Mouse (Mus musculus) embryonic facial prominence, embryonic 14.5 days (tissue): Measurements from ENCODE around the gene Stk32b. TPM values are rescaled to one million over a fixed set of nuclear protein-coding genes. Genes with fewer than 3 reads are reported as not detected.
A peak's percentile ranks its signal among the peaks of the same experiment; 100 is the strongest.

Experiments
- ATAC-seq: fragments of 200-750 bp; cut with Nextera tagmentation; 2 replicates; pipeline ENCODE4 v1.8.0; 2017; ENCODE audit warnings: low read depth, moderate number of reproducible peaks, moderate TSS enrichment
- DNase-seq: peaks from one replicate; pipeline ENCODE4 v3.0.0-alpha.2; 2015; ENCODE audit warnings: low spot score
- H3K27ac ChIP-seq: fragments of 300-500 bp; sonication (generic); replicated peaks from 2 replicates; pipeline ENCODE4 v1.5.1; 2014; ENCODE audit warnings: low read depth, mild to moderate bottlenecking, low read length, moderate library complexity
- H3K27me3 ChIP-seq: fragments of 300-500 bp; sonication (generic); replicated peaks from 2 replicates; pipeline ENCODE4 v1.6.1; 2014; ENCODE audit warnings: low read length; ENCODE audit not compliant: control insufficient read depth, insufficient read depth
- H3K36me3 ChIP-seq: fragments of 300-500 bp; sonication (generic); 2 replicates; pipeline ENCODE4 v1.6.1; 2014; ENCODE audit warnings: low read length, mixed read lengths; ENCODE audit not compliant: control insufficient read depth, insufficient read depth
- H3K4me1 ChIP-seq: fragments of 300-500 bp; sonication (generic); 2 replicates; pipeline ENCODE4 v1.6.1; 2014; ENCODE audit warnings: antibody characterized with exemption, low read length; ENCODE audit not compliant: control insufficient read depth, insufficient read depth
- H3K4me2 ChIP-seq: fragments of 300-500 bp; sonication (generic); 2 replicates; pipeline ENCODE4 v1.6.1; 2014; ENCODE audit warnings: low read depth, mild to moderate bottlenecking, low read length, moderate library complexity, mixed read lengths
- H3K4me3 ChIP-seq: fragments of 300-500 bp; sonication (generic); 2 replicates; pipeline ENCODE4 v1.5.1; 2014; ENCODE audit warnings: low read depth, mild to moderate bottlenecking, low read length
- H3K9ac ChIP-seq: fragments of 300-500 bp; sonication (generic); 2 replicates; pipeline ENCODE4 v1.6.1; 2014; ENCODE audit warnings: low read depth, mild to moderate bottlenecking, low read length, moderate library complexity, mixed read lengths
- H3K9me3 ChIP-seq: fragments of 300-500 bp; sonication (generic); 2 replicates; pipeline ENCODE4 v1.6.1; 2016; ENCODE audit warnings: low read length; ENCODE audit not compliant: control insufficient read depth
- WGBS: fragments of 180-500 bp; shearing (Covaris S2); extraction: QIAGEN DNeasy Blood & Tissue Kit; methylation state at CpG from one replicate; pipeline ENCODE4 v1.1.7; 2014; 5-methylcytosine and 5-hydroxymethylcytosine counted together
- polyA plus RNA-seq: library from polyadenylated mRNA; unstranded; fragments of >200 nt; fragmentation: Nextera tagmentation; extraction: Ambion mirVana; gene quantifications from 2 replicates; pipeline ENCODE4 v1.2.1, GENCODE M21; 2014

Gene Stk32b
- polyA plus RNA-seq, 1 experiment from 2014 or later = 5.1 TPM

DNA sequence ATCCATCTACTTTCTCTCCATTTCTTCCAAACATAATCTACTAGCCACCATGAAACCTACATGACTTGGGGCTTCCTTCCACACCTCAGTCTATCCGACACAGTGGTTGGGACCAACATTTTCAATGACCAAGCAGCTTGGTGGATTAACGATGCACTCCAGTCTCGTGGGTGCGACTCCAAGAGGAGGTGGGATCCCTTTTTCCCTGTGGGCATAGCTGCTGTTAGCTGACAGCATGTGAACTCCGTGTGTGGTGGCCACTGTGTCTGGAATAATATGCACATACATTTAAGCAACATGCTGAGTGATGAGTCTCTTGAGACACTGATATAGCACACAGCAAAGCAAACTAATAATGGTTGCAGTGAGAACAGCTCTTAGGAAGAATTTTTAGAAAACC is 124.6 kb downstream of the Stk32b start:
- no peaks in the 10 kb centered on the region for H3K27me3 ChIP-seq
- ATAC-seq = no peak
- H3K9ac ChIP-seq = no peak overlapping the region
- H3K9me3 ChIP-seq = no peaks in the 10 kb centered on the region
- WGBS = 82% methylated on average over 5 of the region's 5 CpGs
- no peak for DNase-seq
- no peak overlapping the region for H3K27ac ChIP-seq
- no peak overlapping the region for H3K4me2 ChIP-seq
- H3K4me1 ChIP-seq = no peaks in the 10 kb centered on the region
- H3K4me3 ChIP-seq = no peak overlapping the region
- H3K36me3 ChIP-seq = no peaks in the 10 kb centered on the region

GRCm38 (mm10) chr5:37587861-37588260 is 129.1 kb downstream of the Stk32b start:
- Histone ChIP-seq H3K27ac (no peak overlapping the region), H3K36me3 (no peaks in the 10 kb centered on the region), H3K9me3 (no peaks in the 10 kb centered on the region), H3K4me2 (no peak overlapping the region), H3K9ac (no peak overlapping the region), H3K4me3 (no peak overlapping the region), H3K27me3 (no peaks in the 10 kb centered on the region), H3K4me1 (no peaks in the 10 kb centered on the region)
- ATAC-seq (no peak), DNase-seq (no peak)
- WGBS = 81% methylated on average over 5 of the region's 5 CpGs

DNA sequence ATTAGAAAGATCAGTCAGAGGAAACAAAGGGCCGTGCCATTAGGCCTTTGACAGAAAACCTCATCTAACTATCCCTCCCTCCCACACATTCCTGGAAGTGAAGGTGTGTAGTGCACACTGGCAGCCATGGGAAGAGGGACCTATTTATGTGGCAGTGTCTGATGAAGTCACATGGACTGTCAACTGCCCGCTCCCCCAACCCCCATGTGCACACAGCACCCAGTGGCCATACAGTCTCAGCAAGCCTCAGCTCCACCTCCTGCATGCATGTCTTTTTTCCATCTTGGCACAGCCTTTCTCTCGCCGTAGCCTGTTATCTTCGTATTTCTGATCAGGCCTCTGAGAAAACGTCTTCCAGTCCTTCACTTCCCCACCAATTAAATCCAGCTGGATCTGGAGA is 130.9 kb downstream of the Stk32b start:
- Histone ChIP-seq H3K4me1 (no peaks in the 10 kb centered on the region), H3K27me3 (no peaks in the 10 kb centered on the region), H3K9ac (no peak overlapping the region), H3K36me3 (no peaks in the 10 kb centered on the region), H3K9me3 (no peaks in the 10 kb centered on the region), H3K27ac (no peak overlapping the region), H3K4me3 (no peak overlapping the region), H3K4me2 (no peak overlapping the region)
- ATAC-seq (no peak), DNase-seq (no peak)
- 69% methylated on average over 6 of the region's 6 CpGs for WGBS

GRCm38 (mm10) chr5:37575427-37575826 is 141.5 kb downstream of the Stk32b start:
- 71% methylated on average over 6 of the region's 6 CpGs for WGBS
- ATAC-seq = no peak

GRCm38 (mm10) chr5:37557274-37557815 is 159.6 kb downstream of the Stk32b start:
- Histone ChIP-seq H3K9ac (no peak overlapping the region), H3K4me3 (no peak overlapping the region), H3K4me2 (no peak overlapping the region), H3K4me1 (no peaks in the 10 kb centered on the region), H3K27me3 (no peaks in the 10 kb centered on the region), H3K36me3 (no peaks in the 10 kb centered on the region), H3K27ac (no peak overlapping the region), H3K9me3 (no peaks in the 10 kb centered on the region)
- peak; percentile 57 for DNase-seq
- 58% methylated on average over 6 of the region's 6 CpGs for WGBS
- ATAC-seq = no peak

More at GRCm38 (mm10) chr5:37575427-37575826, 141.5 kb downstream of the Stk32b start:
- Histone ChIP-seq H3K9ac (no peak overlapping the region), H3K27me3 (no peaks in the 10 kb centered on the region), H3K4me3 (no peak overlapping the region), H3K36me3 (no peaks in the 10 kb centered on the region), H3K4me1 (no peaks in the 10 kb centered on the region), H3K4me2 (no peak overlapping the region), H3K27ac (no peak overlapping the region), H3K9me3 (no peaks in the 10 kb centered on the region)
- DNase-seq = no peak

DNA sequence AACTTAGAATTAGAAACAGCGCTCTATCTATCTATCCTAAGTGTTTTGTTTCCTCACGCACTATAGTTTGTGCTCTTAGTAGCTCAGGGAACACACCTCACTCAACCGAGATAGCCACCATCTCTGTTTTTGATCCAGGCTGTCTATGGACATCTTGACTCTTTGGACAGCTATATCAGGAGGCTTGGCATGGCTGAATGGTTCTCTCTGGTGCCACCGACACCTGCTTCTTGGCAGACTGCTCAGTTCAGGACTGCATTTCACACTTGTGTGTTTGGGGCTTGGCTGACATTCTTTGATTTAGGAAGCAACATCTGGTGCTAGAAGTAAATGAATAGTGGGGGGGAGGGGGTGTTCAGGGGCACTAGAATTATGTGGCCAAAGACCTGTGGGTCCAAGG is 162.7 kb downstream of the Stk32b start:
- no peak for DNase-seq
- no peak overlapping the region for H3K4me2 ChIP-seq
- H3K36me3 ChIP-seq = no peaks in the 10 kb centered on the region
- 89% methylated on average over 4 of the region's 4 CpGs for WGBS
- no peaks in the 10 kb centered on the region for H3K9me3 ChIP-seq
- no peak for ATAC-seq
- H3K27me3 ChIP-seq = no peaks in the 10 kb centered on the region
- H3K9ac ChIP-seq = no peak overlapping the region
- H3K4me3 ChIP-seq = no peak overlapping the region
- no peak overlapping the region for H3K27ac ChIP-seq
- H3K4me1 ChIP-seq = no peaks in the 10 kb centered on the region

GRCm38 (mm10) chr5:37551649-37552048 is 165.3 kb downstream of the Stk32b start:
- H3K27me3 ChIP-seq = no peaks in the 10 kb centered on the region
- H3K4me2 ChIP-seq = no peak overlapping the region
- H3K27ac ChIP-seq = no peak overlapping the region
- H3K9ac ChIP-seq = no peak overlapping the region
- H3K4me1 ChIP-seq = no peaks in the 10 kb centered on the region
- H3K36me3 ChIP-seq = no peaks in the 10 kb centered on the region
- H3K4me3 ChIP-seq = no peak overlapping the region
- no peak for ATAC-seq
- no peaks in the 10 kb centered on the region for H3K9me3 ChIP-seq
- no peak for DNase-seq
- WGBS = 74% methylated on average over 5 of the region's 5 CpGs

- H3K4me3 ChIP-seq = no peak overlapping the region
- DNase-seq (peak; percentile 7), ATAC-seq (no peak)
- no peak overlapping the region for H3K9ac ChIP-seq
- H3K4me1 ChIP-seq = no peaks in the 10 kb centered on the region
- WGBS = 67% methylated on average over 4 of the region's 4 CpGs
- no peak overlapping the region for H3K27ac ChIP-seq
- no peaks in the 10 kb centered on the region for H3K27me3 ChIP-seq
- H3K4me2 ChIP-seq = no peak overlapping the region
- no peaks in the 10 kb centered on the region for H3K36me3 ChIP-seq
- no peaks in the 10 kb centered on the region for H3K9me3 ChIP-seq
Measured at GRCm38 (mm10) chr5:37535726-37536293, 181.2 kb downstream of the Stk32b start.

- Histone ChIP-seq H3K4me1 (no peaks in the 10 kb centered on the region), H3K9ac (no peak overlapping the region), H3K4me3 (no peak overlapping the region), H3K27ac (no peak overlapping the region), H3K4me2 (no peak overlapping the region), H3K9me3 (no peaks in the 10 kb centered on the region), H3K36me3 (no peaks in the 10 kb centered on the region), H3K27me3 (no peaks in the 10 kb centered on the region)
- DNase-seq = no peak
- ATAC-seq = no peak
- 77% methylated on average over 5 of the region's 5 CpGs for WGBS
Measured at GRCm38 (mm10) chr5:37535227-37535626, 181.7 kb downstream of the Stk32b start.
